Mouse (Mus musculus) erythroid progenitor cell, adult 5-6 weeks (primary cell): ENCODE results near the gene Uqcr11. TPM values are rescaled to one million over a fixed set of nuclear protein-coding genes. Genes with fewer than 3 reads are reported as not detected.

ENCODE experiments used
- ATAC-seq: replicated peaks from 2 replicates; pipeline ENCODE4 v1.8.0; 2016; ENCODE audit warnings: moderate number of reproducible peaks, mild to moderate bottlenecking, moderate TSS enrichment, inconsistent platforms; ENCODE audit not compliant: poor library complexity, low FRiP score, severe bottlenecking
- total RNA-seq, 2 experiments: library from RNA; stranded (forward) in 1 of 2; stranded (reverse) in 1 of 2; fragments of 150-400 nt in 1 of 2; fragments of 186-747, 209-891 nt in 1 of 2; gene quantifications; 2 replicates each; pipeline versions ENCODE4 v1.2.3 to v1.2.4; 2015 to 2017; ENCODE audit warnings: low replicate concordance in 2 of 2

Uqcr11 gene
- total RNA-seq, 2 experiments from 2014 or later = 65.8 to 67.9 TPM

DNA sequence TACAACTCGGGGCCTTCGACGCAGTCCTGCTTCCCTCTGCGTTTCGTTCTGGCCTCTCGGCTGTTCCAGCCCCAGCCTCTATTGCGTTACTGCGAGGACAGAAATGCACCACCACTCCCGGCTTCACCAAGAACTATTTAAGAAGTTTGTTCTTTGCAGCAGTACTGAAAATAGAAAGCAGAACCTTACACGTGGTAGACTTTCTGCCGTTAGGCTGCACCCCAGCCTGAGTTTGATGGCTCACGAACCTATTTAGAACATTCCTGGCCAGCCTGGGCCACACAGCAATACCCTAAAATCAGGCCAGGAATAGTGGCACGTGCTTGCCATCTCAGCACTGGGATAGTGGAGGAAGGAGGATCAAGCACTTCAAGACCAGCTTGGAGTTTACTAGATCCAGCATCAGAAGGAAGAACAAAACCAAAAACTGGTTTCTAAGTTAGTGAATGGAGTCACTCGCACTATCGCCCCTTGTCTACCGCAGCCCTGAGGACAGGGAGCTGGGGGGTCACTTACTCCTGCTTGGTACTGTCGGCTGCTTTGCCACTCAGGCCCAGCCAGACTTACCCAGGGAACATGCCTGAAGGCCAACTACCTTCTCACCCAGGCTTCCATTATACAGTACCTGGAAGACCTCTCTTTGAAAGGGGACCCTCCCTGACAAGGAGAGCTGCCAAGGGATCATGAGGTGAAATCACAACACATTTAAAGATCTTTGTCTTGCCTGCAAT lies 6.5 kb downstream of the Uqcr11 start:
- peak; percentile 15 for ATAC-seq

DNA sequence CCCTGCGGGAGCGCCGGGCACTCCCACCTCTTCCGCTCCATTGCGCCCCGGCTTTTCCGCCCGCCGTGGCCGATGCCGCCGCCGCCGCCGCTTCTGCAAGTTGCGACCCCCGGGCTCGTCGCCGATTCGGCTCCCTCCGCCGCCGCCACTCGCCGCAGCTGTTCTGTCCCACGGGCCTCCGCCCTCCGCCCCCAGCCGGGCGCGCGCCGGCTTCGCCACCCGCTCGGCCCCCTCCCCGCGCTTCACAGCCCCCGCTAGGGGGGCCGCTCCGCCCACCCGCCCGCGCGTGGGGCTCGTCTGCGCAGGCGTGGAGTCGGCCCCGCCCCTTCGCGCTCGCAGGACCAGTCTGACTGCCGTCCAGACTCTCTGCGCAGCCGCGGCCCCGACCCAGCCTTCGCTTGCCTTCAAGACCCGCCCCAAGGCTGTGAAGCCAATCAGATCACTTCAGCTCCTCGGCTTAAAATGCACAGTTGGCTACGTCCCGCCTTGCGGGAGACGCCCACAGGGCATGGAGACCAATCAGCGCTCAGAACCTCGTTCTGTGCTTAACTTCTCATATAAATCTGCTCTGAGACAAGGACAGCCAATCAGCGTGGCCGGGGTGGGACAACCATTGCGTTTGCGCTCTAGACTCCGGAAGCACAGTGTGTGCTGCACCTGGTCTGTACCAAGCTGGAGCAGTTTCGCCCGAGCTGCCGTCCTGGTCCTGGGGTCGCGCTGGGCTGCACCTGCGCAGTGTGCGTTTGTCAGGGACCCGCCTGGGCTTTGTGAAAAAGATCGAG lies 7.2 kb downstream of the Uqcr11 start, which contains the start of gene Mbd3:
Gene Mbd3 (minus strand): TSS at position 360 of the 782 bp plus-strand sequence.
- ATAC-seq = peak; percentile 90

DNA sequence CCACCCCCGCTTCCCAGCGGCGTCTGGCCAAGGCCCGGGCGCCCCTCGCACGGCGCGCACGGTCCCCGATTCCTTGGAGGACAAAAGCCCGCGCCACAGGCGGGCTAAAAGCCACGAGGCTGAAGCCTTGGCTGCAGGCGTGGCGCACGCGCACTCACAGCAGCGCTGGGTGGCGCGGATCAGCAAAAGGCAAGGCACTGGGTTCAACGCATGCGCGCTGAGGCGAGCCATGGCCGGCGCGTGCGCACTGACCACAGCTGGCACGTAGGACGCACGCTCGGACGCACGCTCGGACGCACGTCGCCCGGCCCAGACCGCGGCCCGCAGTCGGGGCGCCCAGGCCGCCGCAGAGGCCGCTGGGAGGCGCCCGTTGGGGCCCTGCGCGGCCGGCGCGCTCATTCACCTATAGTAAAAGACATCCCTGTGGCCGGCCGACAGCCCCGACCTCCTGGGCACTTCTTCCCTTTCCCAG lies 7.9 kb downstream of the Uqcr11 start:
- ATAC-seq = peak; percentile 78

DNA sequence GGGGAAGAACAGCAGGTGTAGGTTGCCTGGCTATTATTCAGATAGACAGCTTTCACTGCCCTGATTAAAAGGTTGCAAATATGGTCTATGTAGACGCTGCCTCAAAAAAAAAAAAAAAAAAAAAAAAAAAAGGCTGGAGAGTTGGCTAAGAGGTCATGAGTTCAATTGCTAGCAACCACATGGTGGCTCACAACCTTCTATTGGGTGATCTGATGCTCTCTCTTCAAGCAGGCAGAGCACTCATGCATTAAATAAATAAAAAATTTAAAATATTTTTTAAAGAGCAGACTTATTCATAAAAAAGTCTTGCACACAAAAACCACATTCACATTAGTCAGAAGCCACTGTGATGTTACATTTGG lies 8.5 kb downstream of the Uqcr11 start:
- ATAC-seq = no peak

DNA sequence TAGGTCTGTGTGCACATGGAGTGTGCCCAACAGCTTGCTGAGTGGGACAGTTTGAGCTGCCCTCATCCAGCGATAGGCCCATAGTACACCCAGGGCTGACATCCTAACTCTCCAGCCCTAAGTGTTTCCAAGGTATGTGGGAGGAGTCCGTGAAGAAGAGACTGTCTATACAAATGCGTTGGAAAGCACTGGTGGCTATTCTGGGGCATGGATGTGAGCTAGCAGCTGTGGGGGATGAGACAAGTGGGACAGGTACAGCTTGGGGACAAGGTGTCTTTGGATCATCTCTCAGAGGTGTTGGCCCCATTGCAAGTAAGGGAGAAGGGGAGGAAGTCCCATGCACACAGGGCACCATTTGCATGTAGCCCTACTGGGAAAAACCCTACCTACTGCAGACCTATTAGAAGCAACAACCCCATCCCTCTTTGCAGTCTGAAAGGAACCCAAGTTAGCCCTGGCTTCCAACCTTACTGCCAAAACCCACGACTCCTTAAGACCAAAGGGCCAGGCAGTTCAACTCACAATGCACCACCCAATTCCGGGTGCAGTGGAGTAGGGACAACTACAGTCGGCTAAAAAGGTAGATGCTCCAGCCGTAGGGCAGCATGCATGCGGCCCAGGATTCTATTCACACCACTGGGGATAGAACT lies 9.0 kb downstream of the Uqcr11 start:
- ATAC-seq = no peak

DNA sequence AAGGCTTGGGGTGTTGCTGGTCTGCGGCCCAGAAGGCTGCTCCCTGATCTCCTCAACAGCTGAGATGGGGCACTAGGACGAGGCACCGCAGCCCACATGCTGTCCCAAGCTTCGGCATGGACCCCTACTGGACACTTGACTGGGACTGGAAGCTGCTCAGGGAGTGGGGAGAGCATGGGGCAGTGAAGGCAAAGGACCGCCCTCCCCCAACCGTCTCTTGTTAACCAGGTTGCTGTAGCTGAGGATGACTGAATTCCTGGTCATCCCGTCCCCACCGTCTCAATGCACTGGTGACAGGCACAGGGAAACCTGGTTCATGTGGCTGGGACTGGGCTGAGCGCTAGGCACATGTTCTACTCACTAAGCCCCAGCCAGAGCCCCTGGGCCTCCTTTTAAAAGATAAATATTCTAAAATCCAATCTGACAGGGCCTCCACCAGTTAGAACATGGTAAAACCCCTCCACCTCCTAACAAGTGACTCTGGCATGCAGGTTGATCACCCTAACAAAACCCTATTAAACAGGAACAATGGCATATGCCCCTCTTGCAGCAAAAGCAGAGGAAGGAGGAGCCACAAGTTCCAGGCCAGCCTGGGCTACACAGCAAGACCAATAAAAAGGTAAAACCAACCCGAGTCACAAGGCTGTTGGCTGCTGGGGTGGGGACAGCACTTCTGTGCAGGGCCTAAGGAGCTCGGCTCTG lies 9.7 kb downstream of the Uqcr11 start:
- no peak for ATAC-seq

DNA sequence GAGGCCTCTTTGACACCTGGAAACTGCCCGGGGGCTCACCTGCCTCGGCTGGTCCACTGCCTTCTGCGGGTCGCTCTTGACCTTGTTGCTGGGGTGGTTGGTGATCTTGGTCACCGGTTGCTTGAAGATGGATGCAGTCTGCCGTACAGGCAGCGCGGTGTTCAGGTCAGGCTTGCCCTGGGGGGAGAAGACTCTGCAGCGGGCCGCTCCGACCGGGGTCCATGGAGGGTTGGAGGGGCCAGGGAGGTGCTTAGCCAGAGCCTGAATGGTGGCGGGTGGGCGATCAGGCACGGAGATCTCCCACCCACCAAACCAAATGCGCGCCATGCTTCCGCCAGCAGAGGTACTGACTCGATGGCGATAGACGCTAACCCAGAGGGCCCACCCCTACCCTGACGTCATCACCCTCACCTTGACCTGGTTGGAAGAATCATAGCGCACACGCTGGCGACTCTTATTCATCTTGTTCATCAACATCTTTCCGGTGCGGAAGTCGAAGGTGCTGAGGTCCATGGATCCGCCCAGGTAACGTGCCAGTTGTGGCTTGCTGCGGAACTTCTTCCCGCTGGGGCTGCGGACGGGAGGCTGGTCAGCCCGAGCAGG lies 11.5 kb downstream of the Uqcr11 start:
- no peak for ATAC-seq

DNA sequence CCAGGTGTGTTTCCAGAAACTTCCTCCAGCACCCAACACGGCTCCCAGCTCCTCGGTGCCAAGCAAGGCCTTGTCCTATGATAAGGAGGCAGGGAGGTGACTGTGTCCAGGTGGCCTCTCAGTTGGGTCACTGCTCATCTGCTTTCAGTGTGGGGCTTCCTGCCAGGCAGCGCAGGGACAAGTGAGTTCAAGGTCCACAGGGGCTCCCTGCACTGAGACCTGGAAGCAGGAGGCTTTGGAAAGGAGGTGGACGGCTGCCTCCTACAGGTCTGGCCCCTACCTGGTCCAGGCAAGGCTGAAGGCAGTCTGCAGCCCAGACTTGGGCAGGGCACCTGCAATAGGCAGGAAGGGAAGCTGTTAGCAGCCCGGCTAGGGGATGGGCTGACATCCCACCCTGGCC lies 13.9 kb downstream of the Uqcr11 start:
- no peak for ATAC-seq

DNA sequence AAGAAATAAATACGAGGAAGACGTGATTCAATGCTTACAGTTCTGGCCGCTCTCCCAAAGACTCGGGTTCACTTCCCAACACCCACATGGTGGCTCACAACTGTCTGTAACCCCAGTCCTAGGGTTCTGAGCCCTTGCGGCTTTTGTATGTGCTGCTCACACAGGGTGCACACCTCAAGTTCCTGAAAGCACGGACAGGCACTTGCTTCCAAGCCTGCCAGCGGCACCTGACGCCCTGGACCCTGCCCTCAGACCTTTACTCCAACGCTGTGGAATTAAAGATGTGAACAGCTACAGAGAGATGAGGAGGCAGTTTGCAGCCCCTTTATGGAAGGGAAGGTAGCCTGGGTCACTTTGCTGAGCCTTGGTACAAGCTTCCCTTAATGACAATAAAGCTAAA lies 15.9 kb downstream of the Uqcr11 start:
- ATAC-seq = no peak

DNA sequence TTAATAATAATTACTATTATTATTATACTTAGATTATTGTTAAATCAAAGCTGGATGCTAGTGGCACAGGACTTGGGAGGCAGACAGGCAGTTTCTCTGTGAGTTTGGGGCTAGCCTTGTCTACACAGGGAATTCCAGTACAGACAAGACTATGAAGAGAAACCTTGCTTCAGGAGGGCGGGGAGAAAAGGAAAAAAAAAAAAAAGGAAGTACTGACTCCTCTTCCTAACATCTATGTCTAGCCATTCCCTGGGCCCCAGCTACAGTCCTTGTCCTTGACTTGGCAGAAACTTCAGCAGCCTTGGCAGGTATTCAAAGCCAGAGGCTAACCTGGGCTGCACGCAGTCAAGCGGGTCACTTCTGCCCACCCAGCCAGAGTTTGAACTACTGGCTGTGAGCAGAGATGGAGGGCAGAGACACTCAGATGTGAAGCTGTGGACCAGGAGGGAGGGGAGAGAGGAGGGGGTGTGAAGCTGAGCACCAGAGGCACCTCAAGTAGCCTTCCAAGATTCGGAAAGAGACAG lies 17.4 kb downstream of the Uqcr11 start:
- ATAC-seq = no peak

DNA sequence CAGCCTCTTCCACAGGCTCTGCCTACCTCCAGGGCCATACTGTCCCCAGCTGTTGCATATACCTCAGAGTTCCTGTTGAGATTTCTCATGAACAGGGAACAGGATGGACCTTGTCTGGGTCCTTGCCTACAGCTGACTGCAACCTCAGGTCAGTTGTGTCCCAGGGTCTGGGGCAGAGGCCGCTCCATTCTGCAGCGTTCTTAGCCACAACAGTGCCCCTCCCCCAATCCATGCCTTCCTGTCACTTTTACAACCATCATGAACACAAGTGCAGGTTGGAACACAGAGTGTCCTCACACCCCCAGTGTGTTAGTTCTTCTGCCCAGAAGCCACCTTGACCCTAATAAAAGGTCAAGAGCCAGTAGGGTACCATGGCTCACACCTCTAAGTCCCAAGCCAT lies 17.9 kb downstream of the Uqcr11 start:
- no peak for ATAC-seq

DNA sequence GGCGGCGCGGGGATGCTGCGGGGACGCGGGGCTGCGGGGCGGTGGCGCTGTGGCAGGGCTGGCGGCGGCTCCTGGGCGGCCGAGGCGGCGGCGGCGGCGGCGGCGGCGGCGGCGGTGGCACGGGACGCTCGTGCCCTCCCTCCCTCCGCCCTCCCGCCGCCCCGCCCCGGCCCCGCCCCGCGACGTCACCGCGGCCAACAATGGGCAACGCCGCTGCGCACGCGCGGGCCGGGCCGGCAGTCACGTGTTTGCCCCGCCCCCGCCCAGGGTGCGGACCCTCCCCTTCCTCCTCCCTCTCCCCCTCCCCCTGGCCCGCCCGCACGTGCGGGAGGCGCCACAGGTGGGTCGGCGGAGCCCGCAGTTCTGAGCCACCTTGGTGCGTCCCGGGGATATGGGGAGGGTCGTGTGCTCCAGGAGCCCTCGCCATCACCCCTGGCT lies 19.1 kb downstream of the Uqcr11 start, which contains the start of gene Mex3d:
Gene Mex3d (minus strand): TSS at position 138 of the 438 bp plus-strand sequence.
- peak; percentile 21; the same call in 1 of the 2 replicates for ATAC-seq

DNA sequence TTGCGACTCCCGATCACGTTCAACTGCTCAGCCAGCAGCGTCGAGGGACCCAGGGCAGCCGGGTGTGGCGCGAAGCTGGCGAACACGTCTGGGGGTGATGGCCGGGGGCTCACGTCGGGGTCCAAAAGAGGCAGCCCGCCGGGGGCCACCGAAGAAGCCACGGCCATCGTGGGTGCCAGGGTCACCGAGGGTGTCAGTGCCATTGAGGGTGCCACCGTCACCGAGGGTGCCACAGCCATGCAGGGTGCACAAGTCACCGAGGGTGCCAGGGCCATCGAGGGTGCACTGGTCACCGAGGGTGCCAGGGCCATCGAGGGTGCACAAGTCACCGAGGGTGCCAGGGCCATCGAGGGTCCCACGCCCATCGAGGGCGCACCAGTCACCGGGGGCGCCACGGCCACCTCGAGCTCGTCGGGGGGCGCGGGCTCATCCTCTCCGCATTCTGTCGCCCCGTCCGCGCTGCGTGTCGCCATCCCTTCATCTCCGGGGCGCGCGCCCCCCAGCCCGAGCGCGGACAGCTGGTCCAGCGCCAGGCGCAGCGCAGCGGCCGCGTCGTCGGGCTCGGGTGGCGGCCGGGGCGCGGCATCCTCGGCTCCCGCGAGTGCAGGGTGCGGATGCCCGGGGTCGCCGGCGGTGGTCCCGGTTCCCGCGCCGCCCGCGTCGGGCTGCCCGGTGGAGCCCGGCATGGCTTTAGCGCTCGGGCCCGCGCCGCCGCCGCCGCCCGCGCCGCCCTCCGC lies 19.7 kb downstream of the Uqcr11 start:
- ATAC-seq = no peak

DNA sequence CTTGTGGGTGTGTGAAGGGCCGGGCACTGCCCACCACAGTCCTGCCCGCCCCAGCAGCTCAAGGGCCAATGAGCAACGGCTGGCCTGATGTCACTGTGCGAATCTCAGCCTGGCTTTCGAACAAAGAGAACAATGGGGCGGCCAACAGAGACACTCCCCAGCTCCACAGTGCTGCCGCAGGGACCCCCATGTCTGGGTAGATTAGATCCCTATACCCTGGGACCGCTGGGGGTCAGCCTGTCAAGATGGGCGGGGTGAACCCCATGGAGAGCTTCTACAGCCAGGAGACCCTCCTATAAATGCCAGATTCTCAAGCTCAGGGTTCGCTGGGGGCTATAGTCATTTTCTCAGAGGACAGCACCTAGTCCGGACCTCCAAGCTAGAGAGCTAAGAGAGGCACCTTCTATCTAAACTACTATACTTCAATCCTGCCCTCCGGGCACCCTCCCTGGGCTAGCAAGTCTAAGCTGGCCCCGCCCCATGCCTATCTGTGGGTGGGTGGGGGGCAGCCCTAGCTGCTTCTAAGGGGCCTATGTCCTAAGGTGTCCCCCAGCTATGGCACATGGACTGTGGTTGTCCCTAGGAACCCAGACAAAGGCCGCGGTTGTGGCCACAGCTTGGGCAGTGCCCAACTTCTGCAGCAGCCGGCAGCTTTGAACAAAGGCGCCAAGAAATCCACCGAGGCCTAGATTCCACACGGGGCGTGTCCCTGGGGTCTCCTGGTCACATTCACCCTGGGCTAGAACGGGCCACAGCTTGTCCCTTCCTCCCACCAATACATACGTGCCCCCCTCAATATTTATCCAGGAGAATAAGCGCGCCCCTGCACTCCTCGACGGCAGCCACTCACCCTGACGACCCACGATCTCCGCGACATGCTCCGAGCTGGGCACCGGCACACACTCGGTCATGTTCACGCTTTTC lies 20.6 kb downstream of the Uqcr11 start:
- ATAC-seq = no peak

DNA sequence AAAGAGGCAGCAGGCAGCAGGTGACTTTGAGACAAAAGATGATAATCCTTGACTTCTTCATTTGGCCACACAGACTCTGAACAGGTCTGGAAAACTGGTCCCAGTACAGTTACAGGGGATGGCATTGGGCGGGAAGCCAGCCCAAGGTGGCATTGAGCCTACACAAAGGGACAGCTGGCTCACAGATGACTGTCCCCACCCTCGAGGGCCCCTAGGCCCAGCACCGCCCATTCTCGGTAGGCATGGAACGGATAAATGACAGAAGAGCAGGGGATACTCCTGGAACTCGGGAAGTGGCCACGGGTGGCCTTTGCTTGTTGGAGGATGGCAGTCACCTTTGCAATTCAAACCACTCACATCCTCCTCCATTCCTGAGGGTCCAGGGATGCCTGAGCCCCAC lies 21.3 kb downstream of the Uqcr11 start:
- ATAC-seq = no peak

DNA sequence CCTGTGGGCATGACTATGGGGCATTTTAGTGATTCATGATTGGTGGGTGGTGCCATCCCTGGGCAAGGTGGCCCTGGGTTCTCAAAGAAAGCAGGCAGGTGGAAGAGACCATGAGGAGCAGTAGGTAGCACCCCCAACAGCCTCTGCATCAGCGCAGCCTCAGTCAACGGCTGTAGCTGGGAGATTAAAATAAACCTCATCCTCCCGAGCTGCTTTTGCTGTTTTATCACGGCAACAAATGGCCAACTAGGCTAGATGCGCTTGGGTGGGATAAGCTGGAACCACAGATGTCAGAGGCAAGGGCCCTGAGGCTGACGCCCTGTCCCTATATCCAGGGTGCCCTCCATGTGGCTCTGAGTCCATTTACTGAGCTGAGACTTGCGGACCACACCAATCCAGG lies 21.9 kb downstream of the Uqcr11 start:
- ATAC-seq = peak; percentile 42

DNA sequence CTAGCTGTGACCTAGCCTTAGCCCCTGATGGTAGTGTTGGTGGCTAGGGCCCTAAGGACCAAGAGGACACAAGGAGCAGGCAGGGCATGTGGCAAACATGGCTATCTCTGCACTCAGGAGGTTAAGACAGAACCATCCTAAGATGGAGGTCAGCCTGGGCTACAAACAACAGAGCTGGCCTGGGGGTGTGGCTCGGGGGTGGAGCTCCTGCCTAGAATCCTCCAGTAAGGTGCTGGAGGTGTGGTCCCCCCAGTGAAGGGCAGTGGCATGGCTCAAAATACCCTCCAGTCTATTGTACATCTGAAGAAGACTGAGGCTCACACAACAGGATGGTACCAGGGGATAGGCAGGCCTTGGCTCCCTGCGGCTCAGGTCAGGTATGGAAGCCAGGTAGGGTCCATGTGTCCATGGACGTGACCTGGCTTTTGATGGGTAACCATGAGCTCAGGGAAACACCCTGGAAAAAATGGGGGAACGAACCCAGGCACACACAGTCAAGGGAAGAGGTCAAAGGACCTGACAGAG lies 22.5 kb downstream of the Uqcr11 start:
- ATAC-seq = 0 out of 2 replicates have a peak, but pooled peaks have one; percentile 13
